Mouse (Mus musculus) MEL (cell line): ENCODE data around the gene Cldn13. TPM values are rescaled to one million over a fixed set of nuclear protein-coding genes. Genes with fewer than 3 reads are reported as not detected.
"Not testable (repeated sequence)": the region's sequence is repeated elsewhere in the genome, so short reads cannot be mapped to it uniquely, and the experiment has no call there.

Source experiments
- DNase-seq: peaks from one replicate; pipeline ENCODE4 v3.0.0; 2011; ENCODE audit warnings: low read depth, low spot score
- H3K27ac ChIP-seq: 2 replicates; pipeline ENCODE4 v1.5.1; 2012; ENCODE audit warnings: low read depth, mild to moderate bottlenecking, control low read depth, low read length, moderate library complexity; ENCODE audit not compliant: control insufficient read depth
- H3K27me3 ChIP-seq, 2 experiments: fragments of 150-350 bp in 1 of 2; sonication (generic) in 1 of 2; 2 replicates each; pipeline ENCODE4 v1.6.1; 2012; ENCODE audit warnings: low read length in 2 of 2, mild to moderate bottlenecking in 2 of 2, improper control_type of control experiment in 1 of 2, moderate library complexity in 1 of 2; ENCODE audit not compliant: insufficient read depth in 2 of 2, control insufficient read depth in 1 of 2
- H3K36me3 ChIP-seq, 2 experiments: 2 replicates each; pipeline ENCODE4 v1.6.1; 2012 to 2014; ENCODE audit warnings: low read length in 2 of 2, improper control_type of control experiment in 1 of 2, inconsistent platforms in 1 of 2, mild to moderate bottlenecking in 1 of 2; ENCODE audit not compliant: insufficient read depth in 2 of 2, control insufficient read depth in 1 of 2
- H3K4me1 ChIP-seq, 2 experiments: fragments of 150-350 bp in 1 of 2; sonication (generic) in 1 of 2; 2 replicates each; pipeline ENCODE4 v1.6.1; 2012; ENCODE audit warnings: low read length in 2 of 2, improper control_type of control experiment in 1 of 2, mild to moderate bottlenecking in 1 of 2; ENCODE audit not compliant: insufficient read depth in 2 of 2, control insufficient read depth in 1 of 2
- H3K4me3 ChIP-seq, 2 experiments: fragments of 150-350 bp in 1 of 2; sonication (generic) in 1 of 2; 2 replicates each; pipeline ENCODE4 v1.5.1; 2012; ENCODE audit warnings: low read depth in 2 of 2, low read length in 2 of 2, mild to moderate bottlenecking in 2 of 2, moderate library complexity in 2 of 2, control low read depth in 1 of 2, improper control_type of control experiment in 1 of 2; ENCODE audit not compliant: control insufficient read depth in 1 of 2, insufficient read depth in 1 of 2
- H3K79me2 ChIP-seq: 2 replicates; pipeline ENCODE4 v1.6.1; 2012; ENCODE audit warnings: mild to moderate bottlenecking, low read length, moderate library complexity; ENCODE audit not compliant: control insufficient read depth, poor library complexity, insufficient read depth
- H3K9ac ChIP-seq: 2 replicates; pipeline ENCODE4 v1.6.1; 2012; ENCODE audit warnings: low read depth, mild to moderate bottlenecking, control low read depth, low read length, moderate library complexity; ENCODE audit not compliant: control insufficient read depth, poor library complexity, severe bottlenecking
- H3K9me3 ChIP-seq: fragments of 150-350 bp; sonication (generic); replicated peaks from 2 replicates; pipeline ENCODE4 v1.6.1; 2012; ENCODE audit warnings: mild to moderate bottlenecking, low read length, improper control_type of control experiment, moderate library complexity; ENCODE audit not compliant: insufficient read depth
- CHD1 ChIP-seq: IDR thresholded peaks from 2 replicates; pipeline ENCODE4 v1.6.1; 2012; ENCODE audit warnings: low read depth, mild to moderate bottlenecking, inconsistent platforms, low read length, improper control_type of control experiment
- CHD2 ChIP-seq: IDR thresholded peaks from 2 replicates; pipeline ENCODE4 v1.6.1; 2011; ENCODE audit warnings: low read length, improper control_type of control experiment
- CTCF ChIP-seq, 3 experiments: IDR thresholded peaks in 2 of 3; conservative IDR thresholded peaks in 1 of 3; 2 replicates each; pipeline ENCODE4 v1.5.1; 2011 to 2012; ENCODE audit warnings: low read length in 3 of 3, low read depth in 2 of 3, mild to moderate bottlenecking in 2 of 3, improper control_type of control experiment in 1 of 3, inconsistent platforms in 1 of 3, mixed read lengths in 1 of 3, moderate library complexity in 1 of 3; ENCODE audit not compliant: control insufficient read depth in 1 of 3, insufficient read depth in 1 of 3, poor library complexity in 1 of 3, severe bottlenecking in 1 of 3
- EP300 ChIP-seq, 2 experiments: IDR thresholded peaks; 2 replicates each; pipeline ENCODE4 v1.6.1; 2011; ENCODE audit warnings: improper control_type of control experiment in 2 of 2, low read length in 2 of 2, low read depth in 1 of 2, mild to moderate bottlenecking in 1 of 2
- ETS1 ChIP-seq: IDR thresholded peaks from 2 replicates; pipeline ENCODE4 v1.6.1; 2012; ENCODE audit warnings: low read depth, mild to moderate bottlenecking, inconsistent platforms, low read length, improper control_type of control experiment, moderate library complexity
- GATA1 ChIP-seq: IDR thresholded peaks from 2 replicates; pipeline ENCODE4 v1.6.1; 2011; ENCODE audit warnings: low read depth, low read length, improper control_type of control experiment
- KAT2A ChIP-seq: conservative IDR thresholded peaks from 2 replicates; pipeline ENCODE4 v1.6.1; 2012; ENCODE audit warnings: low read depth, low read length, improper control_type of control experiment, inconsistent platforms
- MAX ChIP-seq: IDR thresholded peaks from 2 replicates; pipeline ENCODE4 v1.6.1; 2011; ENCODE audit warnings: low read length, improper control_type of control experiment
- MEF2A ChIP-seq: IDR thresholded peaks from 2 replicates; pipeline ENCODE4 v1.6.1; 2014; ENCODE audit warnings: low read depth, mild to moderate bottlenecking, inconsistent platforms, low read length, improper control_type of control experiment; ENCODE audit not compliant: poor library complexity, insufficient replicate concordance, severe bottlenecking; ENCODE audit errors: extremely low read depth
- NRF1 ChIP-seq: IDR thresholded peaks from 2 replicates; pipeline ENCODE4 v1.6.1; 2014; ENCODE audit warnings: low read depth, mild to moderate bottlenecking, inconsistent platforms, low read length, improper control_type of control experiment, moderate library complexity; ENCODE audit not compliant: poor library complexity, insufficient read depth, severe bottlenecking
- POLR2A ChIP-seq, 2 experiments: IDR thresholded peaks; 2 replicates each; pipeline ENCODE4 v1.6.1; 2011 to 2012; ENCODE audit warnings: low read length in 2 of 2, mild to moderate bottlenecking in 2 of 2, control low read depth in 1 of 2, improper control_type of control experiment in 1 of 2, low read depth in 1 of 2, moderate library complexity in 1 of 2; ENCODE audit not compliant: control insufficient read depth in 1 of 2, insufficient read depth in 1 of 2, poor library complexity in 1 of 2
- POLR2AphosphoS2 ChIP-seq: IDR thresholded peaks from 2 replicates; pipeline ENCODE4 v1.6.1; 2011; ENCODE audit warnings: low read length, improper control_type of control experiment
- POLR2AphosphoS5 ChIP-seq: IDR thresholded peaks from 2 replicates; pipeline ENCODE4 v1.6.1; 2012; ENCODE audit warnings: low read depth, borderline replicate concordance, mild to moderate bottlenecking, inconsistent platforms, low read length, moderate library complexity, mixed read lengths
- RAD21 ChIP-seq: IDR thresholded peaks from 2 replicates; pipeline ENCODE4 v1.6.1; 2011; ENCODE audit warnings: mild to moderate bottlenecking, low read depth, low read length, improper control_type of control experiment
- SMC3 ChIP-seq: IDR thresholded peaks from 2 replicates; pipeline ENCODE4 v1.6.1; 2011; ENCODE audit warnings: low read depth, low read length, improper control_type of control experiment
- TAL1 ChIP-seq: IDR thresholded peaks from 2 replicates; pipeline ENCODE4 v1.6.1; 2012; ENCODE audit warnings: mild to moderate bottlenecking, inconsistent platforms, low read length, moderate library complexity, mixed read lengths
- ZNF384 ChIP-seq: IDR thresholded peaks from 2 replicates; pipeline ENCODE4 v1.6.1; 2012; ENCODE audit warnings: low read depth, mild to moderate bottlenecking, inconsistent platforms, low read length, improper control_type of control experiment
- polyA plus RNA-seq, 2 experiments: library from polyadenylated mRNA; stranded (reverse) in 1 of 2; unstranded in 1 of 2; fragments of >175 nt in 1 of 2; fragments of >200 nt in 1 of 2; gene quantifications; 2 replicates each; pipeline versions ENCODE4 v1.2.1 to v1.2.4; 2012; ENCODE audit warnings: low replicate concordance in 2 of 2, low read depth in 1 of 2; ENCODE audit not compliant: insufficient read length in 2 of 2, insufficient read depth in 1 of 2, missing spikeins in 1 of 2
- total RNA-seq: library from RNA; depleted of rRNA; stranded (reverse); fragments of 300-350 nt; gene quantifications from 2 replicates; pipeline ENCODE4 v1.2.3, GENCODE M21; 2012

Gene Cldn13
- total and polyA plus RNA-seq, 3 experiments, result 5.7 to 13.1 TPM; not detected in 1

GRCm38 (mm10) chr5:134934666-134935065 lies 19.3 kb upstream of the Cldn13 start:
- no peak overlapping the region for H3K4me3 ChIP-seq
- H3K36me3 ChIP-seq, result no peaks in the 10 kb centered on the region
- no peaks in the 10 kb centered on the region for H3K27me3 ChIP-seq
- peaks cover 0 to 2% of the 10 kb centered on the region in 2 experiments; a peak in 1 of 4 replicates for H3K4me1 ChIP-seq
- no peak overlapping the region for H3K9ac ChIP-seq
- no peak overlapping the region for H3K27ac ChIP-seq
- TF ChIP-seq CTCF (IDR thresholded peaks at IDR 0.05 in 2 of 3, conservative IDR thresholded peaks at IDR 0.05 in 1 of 3; ENCODE audit: control insufficient read depth in 1 of 3, insufficient read depth in 1 of 3, low read depth in 2 of 3, low read length in 3 of 3, poor library complexity in 1 of 3, severe bottlenecking in 1 of 3) (no peak), SMC3 (no peak), KAT2A (no peak), GATA1 (no peak), TAL1 (no peak), MEF2A (no peak), ZNF384 (no peak)
- H3K79me2 ChIP-seq, result no peaks in the 10 kb centered on the region
- peak; percentile 35 for DNase-seq
- H3K9me3 ChIP-seq, result no peaks in the 10 kb centered on the region

- H3K27me3 ChIP-seq, H3K4me3 ChIP-seq, H3K36me3 ChIP-seq, H3K27ac ChIP-seq, H3K9me3 ChIP-seq, H3K79me2 ChIP-seq, H3K4me1 ChIP-seq, H3K9ac ChIP-seq, DNase-seq: not testable (repeated sequence)
These were observed 18.4 kb upstream of the Cldn13 start for GRCm38 (mm10) chr5:134933686-134934085.

- H3K79me2 ChIP-seq, result no peaks in the 10 kb centered on the region
- no peak for TF ChIP-seq POLR2AphosphoS5
- no peak for TF ChIP-seq ZNF384
- TF ChIP-seq NRF1, result no peak
- no peak for TF ChIP-seq MAX
- no peak for TF ChIP-seq EP300 (IDR thresholded peaks at IDR 0.05; ENCODE audit: low read depth in 1 of 2, low read length in 2 of 2)
- TF ChIP-seq RAD21, result no peak
- TF ChIP-seq CHD1, result no peak
- no peak for TF ChIP-seq ETS1
- no peak for TF ChIP-seq POLR2A (IDR thresholded peaks at IDR 0.05; ENCODE audit: control insufficient read depth in 1 of 2, insufficient read depth in 1 of 2, low read depth in 1 of 2, low read length in 2 of 2, poor library complexity in 1 of 2)
- no peak for TF ChIP-seq MEF2A
- TF ChIP-seq POLR2AphosphoS2, result no peak
- no peak for TF ChIP-seq CHD2
- peaks cover under 1 to 3% of the 10 kb centered on the region in 2 experiments; a peak in 3 of 4 replicates for H3K27me3 ChIP-seq
- H3K9me3 ChIP-seq, result no peaks in the 10 kb centered on the region
- no peak for DNase-seq
- no peak overlapping the region for H3K9ac ChIP-seq
- H3K36me3 ChIP-seq, result no peaks in the 10 kb centered on the region
- peaks cover 0 to 2% of the 10 kb centered on the region in 2 experiments; a peak in 1 of 4 replicates for H3K4me1 ChIP-seq
- no peak overlapping the region for H3K4me3 ChIP-seq
- H3K27ac ChIP-seq, result no peak overlapping the region
These were observed 18.0 kb upstream of the Cldn13 start for GRCm38 (mm10) chr5:134933281-134933680.
